Mouse (Mus musculus) brain, embryonic 14.5 days (tissue): Measurements from ENCODE around the gene Adamts16. TPM values are rescaled to one million over a fixed set of nuclear protein-coding genes. Genes with fewer than 3 reads are reported as not detected.

Experiments
- DNase-seq: peaks from one replicate; pipeline ENCODE4 v3.0.0-alpha.2; 2011; ENCODE audit warnings: low read depth
- CTCF ChIP-seq: fragments of 200-500 bp; IDR thresholded peaks from 2 replicates; pipeline ENCODE4 v1.5.1; 2012; ENCODE audit warnings: inconsistent platforms, mild to moderate bottlenecking, moderate library complexity, borderline replicate concordance; ENCODE audit not compliant: insufficient read depth, insufficient read length; ENCODE audit errors: extremely low read depth
- POLR2A ChIP-seq: fragments of 200-500 bp; IDR thresholded peaks from 2 replicates; pipeline ENCODE4 v1.6.1; 2012; ENCODE audit warnings: mild to moderate bottlenecking, inconsistent platforms, borderline replicate concordance; ENCODE audit not compliant: poor library complexity, insufficient read depth, insufficient read length, severe bottlenecking; ENCODE audit errors: extremely low read depth
- polyA plus RNA-seq: library from polyadenylated mRNA; depleted of rRNA; stranded (reverse); fragments of >200 nt; gene quantifications from 2 replicates; pipeline ENCODE4 v1.2.3, GENCODE M21; 2012; rRNA removed

The Adamts16 gene
- polyA plus RNA-seq, 1 experiment = 4.0 TPM

DNA sequence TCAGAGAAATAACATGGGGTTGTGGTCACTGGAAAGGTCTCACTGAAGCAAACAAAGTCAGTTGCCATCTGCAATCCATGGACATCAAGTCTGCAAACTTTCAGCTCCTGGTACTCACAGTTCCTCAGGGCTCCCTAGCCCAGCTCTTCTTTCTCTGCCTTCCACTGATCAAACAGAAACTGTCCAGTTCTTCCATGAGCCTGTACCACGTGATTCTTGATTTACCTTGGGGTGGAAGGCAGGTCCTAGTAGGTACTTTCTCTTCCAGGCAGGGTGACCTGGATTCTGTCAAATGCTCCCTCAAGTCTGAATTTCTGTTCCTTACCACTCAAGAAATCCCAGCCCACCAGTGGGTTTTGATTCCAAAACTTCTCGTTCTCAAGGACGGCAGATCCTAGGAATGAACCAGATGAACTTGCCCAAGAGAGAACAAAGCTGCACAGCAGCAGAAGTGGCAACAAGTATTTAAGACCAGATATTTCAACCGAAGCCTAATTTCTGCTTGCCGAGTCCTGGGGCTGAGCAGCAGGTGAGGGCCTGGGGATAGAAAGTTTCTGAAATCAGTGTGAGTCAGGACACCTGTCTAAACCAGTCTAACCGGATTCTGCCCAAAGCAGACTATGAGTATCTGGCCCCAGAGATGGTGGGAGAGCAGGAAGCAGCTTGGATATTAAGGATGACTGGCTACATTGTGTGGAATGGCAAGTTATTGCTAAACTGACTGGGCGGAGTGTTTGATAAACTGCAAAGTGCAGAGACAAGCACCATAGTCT is 160.0 kb downstream of the Adamts16 start:
- TF ChIP-seq CTCF (no peak), POLR2A (no peak)
- no peak for DNase-seq

DNA sequence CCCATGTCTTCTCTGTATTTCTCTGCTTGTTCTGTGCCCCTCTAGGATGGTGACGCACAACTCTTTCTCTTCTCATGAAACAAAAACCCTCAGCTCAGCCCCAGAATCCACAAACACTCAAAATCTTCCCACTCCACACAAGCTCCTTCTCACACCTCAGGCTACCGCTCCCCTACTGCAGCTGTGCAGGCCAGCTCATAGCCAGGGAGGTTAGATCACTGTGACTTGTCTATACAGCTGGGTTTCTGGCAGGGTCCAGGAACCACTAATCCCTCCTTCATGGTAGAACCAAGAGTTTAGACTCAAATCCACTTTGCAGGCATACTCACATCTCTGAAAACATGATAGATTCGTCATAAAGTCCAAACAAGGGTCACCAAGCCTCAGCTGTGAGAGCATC is 161.3 kb downstream of the Adamts16 start:
- TF ChIP-seq POLR2A (no peak), CTCF (no peak)
- DNase-seq = no peak

Other genes starting within 250 kb of the Adamts16 start
- 119 and 121 TPM in 2 replicates for gene Ice1, start 204.2 kb downstream of the Adamts16 start, polyA plus RNA-seq